Mouse (Mus musculus) forebrain, embryonic 12.5 days (tissue): ENCODE results near the gene Rnasek. TPM values are rescaled to one million over a fixed set of nuclear protein-coding genes. Genes with fewer than 3 reads are reported as not detected.

ENCODE experiments used
- ATAC-seq: fragments of 200-750 bp; cut with Nextera tagmentation; 2 replicates; pipeline ENCODE4 v1.8.0; 2017; ENCODE audit warnings: moderate TSS enrichment; ENCODE audit not compliant: low FRiP score
- H3K27ac ChIP-seq: fragments of 300-500 bp; sonication (generic); 2 replicates; pipeline ENCODE4 v1.5.1; 2016; ENCODE audit warnings: mild to moderate bottlenecking
- H3K27me3 ChIP-seq: fragments of 300-500 bp; sonication (generic); 2 replicates; pipeline ENCODE4 v1.6.1; 2016; ENCODE audit warnings: mild to moderate bottlenecking
- H3K36me3 ChIP-seq: fragments of 300-500 bp; sonication (generic); replicated peaks from 2 replicates; pipeline ENCODE4 v1.6.1; 2016; ENCODE audit warnings: mild to moderate bottlenecking
- H3K4me1 ChIP-seq: fragments of 300-500 bp; sonication (generic); 2 replicates; pipeline ENCODE4 v1.6.1; 2016
- H3K4me2 ChIP-seq: fragments of 300-500 bp; sonication (generic); 2 replicates; pipeline ENCODE4 v1.6.1; 2016; ENCODE audit warnings: mild to moderate bottlenecking, moderate library complexity
- H3K4me3 ChIP-seq: fragments of 300-500 bp; sonication (generic); replicated peaks from 2 replicates; pipeline ENCODE4 v1.5.1; 2016; ENCODE audit warnings: mild to moderate bottlenecking
- H3K9ac ChIP-seq: fragments of 300-500 bp; sonication (generic); 2 replicates; pipeline ENCODE4 v1.6.1; 2016; ENCODE audit warnings: mild to moderate bottlenecking
- H3K9me3 ChIP-seq: fragments of 300-500 bp; sonication (generic); 2 replicates; pipeline ENCODE4 v1.6.1; 2016
- WGBS: fragments of 180-500 bp; shearing (Covaris S2); methylation state at CpG from one replicate; pipeline ENCODE4 v1.1.7; 2016; 5-methylcytosine and 5-hydroxymethylcytosine counted together
- polyA plus RNA-seq: library from polyadenylated mRNA; unstranded; fragments of >200 nt; fragmentation: Nextera tagmentation; extraction: Ambion mirVana; gene quantifications from 2 replicates; pipeline ENCODE4 v1.2.1, GENCODE M21; 2016

The Rnasek gene
- polyA plus RNA-seq, 1 experiment from 2014 or later: 152 TPM

DNA sequence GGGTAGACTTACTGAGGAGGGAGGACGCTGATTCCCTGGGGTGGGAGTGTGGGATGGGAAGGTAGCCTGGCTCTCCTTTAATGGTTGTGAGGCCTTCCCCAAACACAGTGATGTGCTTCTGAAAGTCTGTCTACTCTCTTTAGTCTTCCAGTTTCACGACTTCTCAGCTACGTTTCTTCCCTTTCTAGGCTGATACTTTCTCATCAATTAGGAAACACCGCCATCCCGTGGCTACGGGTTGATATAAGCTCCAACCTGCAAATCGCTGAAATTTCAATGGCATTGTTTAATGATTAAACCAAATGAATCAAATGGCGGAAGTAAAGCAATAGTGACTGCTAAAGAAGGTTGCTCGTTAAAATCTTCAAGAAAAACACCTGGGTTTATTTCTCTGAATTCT, 26.7 kb downstream of the Rnasek start:
- Histone ChIP-seq H3K4me3 (no peak overlapping the region), H3K9ac (no peak overlapping the region), H3K27me3 (peaks cover 59% of the 10 kb centered on the region), H3K36me3 (peaks cover 12% of the 10 kb centered on the region; the same call in 1 of the 2 replicates), H3K4me1 (peaks cover 16% of the 10 kb centered on the region), H3K9me3 (no peaks in the 10 kb centered on the region), H3K4me2 (no peak overlapping the region), H3K27ac (no peak overlapping the region)
- 12% methylated on average over 9 of the region's 9 CpGs for WGBS
- no peak for ATAC-seq

DNA sequence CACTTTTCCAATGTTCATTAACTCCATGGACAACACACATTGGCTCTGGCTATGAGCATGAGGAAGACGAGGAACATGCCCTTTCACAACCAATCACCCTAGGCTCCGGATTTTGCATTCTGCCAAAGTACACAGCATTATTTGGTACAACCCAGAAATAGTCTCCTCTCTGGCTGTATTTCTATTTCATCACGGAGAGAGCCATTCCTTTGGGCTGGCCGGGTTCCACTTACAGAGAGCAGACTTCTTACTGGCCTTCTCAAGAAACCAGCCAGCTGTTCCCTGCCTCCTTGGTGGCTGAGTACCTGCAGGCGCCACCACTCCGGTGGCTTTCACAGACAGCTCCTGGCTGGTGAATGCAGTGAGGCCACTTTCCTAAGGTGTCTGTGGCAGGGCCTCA, 27.2 kb downstream of the Rnasek start, which contains the start of gene Slc16a11:
Slc16a11 (plus strand) TSS at position 330 of the 400 bp plus-strand sequence.
- Histone ChIP-seq H3K4me2 (peak within 1 kb of the TSS; percentile 59), H3K9ac (no peak within 1 kb of the TSS), H3K4me3 (peak within 1 kb of the TSS; percentile 36; the same call in 1 of the 2 replicates)

DNA sequence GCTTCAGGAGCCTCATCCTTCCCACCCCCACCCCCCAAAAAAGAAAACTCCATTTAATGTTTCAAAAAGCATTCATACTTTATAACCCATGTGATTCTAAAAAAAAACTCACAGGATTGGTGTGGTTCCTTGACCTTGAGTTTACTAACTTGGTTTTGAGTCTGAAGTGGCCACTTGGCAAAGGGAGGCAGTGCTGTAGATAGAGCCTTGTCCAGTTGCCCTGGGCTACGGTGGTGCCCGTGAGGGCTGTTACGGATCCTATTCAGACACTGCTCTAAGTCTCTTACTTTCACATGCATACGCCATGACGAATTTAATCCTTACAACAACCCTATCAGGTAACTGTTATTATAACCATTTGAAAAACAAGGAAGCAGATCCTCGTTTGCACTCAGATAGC, 27.7 kb downstream of the Rnasek start:
- no peak overlapping the region for H3K27ac ChIP-seq
- H3K4me2 ChIP-seq: no peak overlapping the region
- no peak overlapping the region for H3K9ac ChIP-seq
- 78% methylated on average over 6 of the region's 6 CpGs for WGBS
- 0 out of 2 replicates have a peak, but pooled peaks cover 4% of the 10 kb centered on the region for H3K36me3 ChIP-seq
- no peaks in the 10 kb centered on the region for H3K9me3 ChIP-seq
- H3K4me3 ChIP-seq: no peak overlapping the region
- ATAC-seq: no peak
- H3K4me1 ChIP-seq: peaks cover 16% of the 10 kb centered on the region
- H3K27me3 ChIP-seq: peaks cover 50% of the 10 kb centered on the region

More for the DNA sequence above, 27.2 kb downstream of the Rnasek start, which contains the start of gene Slc16a11:
- no peak for ATAC-seq
- peaks cover 16% of the 10 kb centered on the region for H3K4me1 ChIP-seq
- H3K36me3 ChIP-seq: peaks cover 9% of the 10 kb centered on the region; the same call in 1 of the 2 replicates
- WGBS: 62% methylated on average over 6 of the region's 6 CpGs
- no peaks in the 10 kb centered on the region for H3K9me3 ChIP-seq
- H3K27me3 ChIP-seq: peaks cover 54% of the 10 kb centered on the region
- H3K27ac ChIP-seq: no peak within 1 kb of the TSS

DNA sequence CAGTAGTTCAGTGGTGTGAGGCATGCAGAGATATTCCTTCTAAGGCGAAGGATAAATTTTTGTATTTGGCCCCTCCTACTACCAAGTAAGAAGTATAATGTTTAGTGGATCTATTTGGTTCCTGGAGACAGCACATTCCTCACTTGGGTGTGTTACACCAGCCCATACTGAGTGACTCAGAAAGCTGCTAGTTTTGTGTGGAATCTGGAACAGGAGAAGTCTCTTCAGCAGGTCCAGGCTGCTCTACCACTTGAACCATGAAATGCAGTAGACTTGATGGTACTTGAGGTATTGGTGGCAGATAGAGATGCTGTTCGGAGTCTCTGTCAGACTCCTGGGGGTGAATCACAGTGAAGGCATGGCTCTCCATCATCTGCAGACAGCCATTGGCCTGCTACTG, 29.0 kb downstream of the Rnasek start:
- Histone ChIP-seq H3K9ac (no peak overlapping the region), H3K4me1 (peaks cover 16% of the 10 kb centered on the region), H3K4me2 (no peak overlapping the region), H3K27ac (no peak overlapping the region), H3K27me3 (peaks cover 37% of the 10 kb centered on the region), H3K9me3 (no peaks in the 10 kb centered on the region), H3K4me3 (no peak overlapping the region), H3K36me3 (no peaks in the 10 kb centered on the region)
- WGBS: 94% methylated on average over 2 of the region's 2 CpGs
- no peak for ATAC-seq

GRCm38 (mm10) chr11:70208778-70209388, 30.8 kb downstream of the Rnasek start:
- Histone ChIP-seq H3K27ac (no peak overlapping the region), H3K9ac (no peak overlapping the region), H3K9me3 (no peaks in the 10 kb centered on the region), H3K4me1 (peaks cover 4% of the 10 kb centered on the region), H3K36me3 (no peaks in the 10 kb centered on the region), H3K4me2 (no peak overlapping the region), H3K4me3 (no peak overlapping the region), H3K27me3 (peaks cover 19% of the 10 kb centered on the region)
- WGBS: 82% methylated on average over 5 of the region's 5 CpGs
- no peak for ATAC-seq

DNA sequence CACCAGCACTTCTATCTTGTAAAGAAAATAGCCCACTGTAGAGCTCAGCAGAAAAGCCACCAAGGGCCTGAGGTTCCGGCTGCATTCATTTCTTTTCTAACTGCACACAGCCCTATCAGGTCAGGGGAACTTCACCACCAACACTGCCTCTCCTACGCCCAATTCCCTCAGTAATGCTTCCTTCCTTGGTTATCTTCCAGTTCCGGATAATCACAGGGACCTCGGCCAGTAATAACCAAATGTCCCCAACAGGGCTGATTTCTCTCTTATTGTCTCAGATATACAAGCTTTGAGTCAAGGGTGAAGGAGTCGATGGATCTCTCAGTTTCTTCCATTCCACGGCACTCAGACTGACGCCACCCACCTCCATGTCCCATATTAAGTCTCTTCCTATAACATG, 32.4 kb downstream of the Rnasek start:
- H3K27me3 ChIP-seq: peaks cover 4% of the 10 kb centered on the region
- no peak for ATAC-seq
- no peaks in the 10 kb centered on the region for H3K36me3 ChIP-seq
- H3K9ac ChIP-seq: no peak overlapping the region
- WGBS: 87% methylated on average over 7 of the region's 7 CpGs
- no peaks in the 10 kb centered on the region for H3K9me3 ChIP-seq
- no peaks in the 10 kb centered on the region for H3K4me1 ChIP-seq
- no peak overlapping the region for H3K4me2 ChIP-seq
- no peak overlapping the region for H3K4me3 ChIP-seq
- H3K27ac ChIP-seq: no peak overlapping the region

- Histone ChIP-seq H3K36me3 (no peaks in the 10 kb centered on the region), H3K4me2 (no peak overlapping the region), H3K4me3 (no peak overlapping the region), H3K27me3 (no peaks in the 10 kb centered on the region), H3K9me3 (no peaks in the 10 kb centered on the region), H3K4me1 (no peaks in the 10 kb centered on the region), H3K9ac (no peak overlapping the region), H3K27ac (no peak overlapping the region)
- 87% methylated on average over 2 of the region's 2 CpGs for WGBS
- no peak for ATAC-seq
Observed at GRCm38 (mm10) chr11:70206801-70207200, 32.8 kb downstream of the Rnasek start.

DNA sequence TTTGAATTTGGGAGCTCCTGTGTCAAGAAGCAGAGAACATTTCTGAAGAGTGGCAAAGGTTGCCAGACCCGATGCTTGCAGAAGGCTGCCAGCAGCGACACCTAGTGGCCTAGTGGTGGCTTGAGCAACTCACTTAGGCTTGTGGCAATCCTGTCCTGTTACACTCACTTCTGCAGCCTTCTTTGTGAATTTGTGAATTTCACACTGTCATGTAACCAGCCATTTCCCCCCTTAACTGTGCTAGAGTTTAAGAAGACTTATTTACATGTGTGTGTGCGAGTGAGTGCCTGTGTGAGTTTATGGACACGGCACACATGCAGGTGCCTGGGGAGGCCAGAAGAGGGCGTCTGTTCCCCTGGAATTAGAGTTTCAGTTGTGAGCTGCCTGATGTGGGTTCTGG, 38.0 kb downstream of the Rnasek start:
- WGBS: 41% methylated on average over 5 of the region's 5 CpGs
- H3K27me3 ChIP-seq: no peaks in the 10 kb centered on the region
- H3K9ac ChIP-seq: no peak overlapping the region
- H3K36me3 ChIP-seq: no peaks in the 10 kb centered on the region
- H3K9me3 ChIP-seq: no peaks in the 10 kb centered on the region
- H3K4me2 ChIP-seq: no peak overlapping the region
- H3K4me3 ChIP-seq: no peak overlapping the region
- no peaks in the 10 kb centered on the region for H3K4me1 ChIP-seq
- ATAC-seq: no peak
- H3K27ac ChIP-seq: no peak overlapping the region

- no peaks in the 10 kb centered on the region for H3K4me1 ChIP-seq
- H3K27me3 ChIP-seq: no peaks in the 10 kb centered on the region
- H3K4me3 ChIP-seq: no peak overlapping the region
- ATAC-seq: no peak
- no peaks in the 10 kb centered on the region for H3K36me3 ChIP-seq
- no peak overlapping the region for H3K27ac ChIP-seq
- no peak overlapping the region for H3K9ac ChIP-seq
- 93% methylated on average over 5 of the region's 5 CpGs for WGBS
- H3K9me3 ChIP-seq: no peaks in the 10 kb centered on the region
- H3K4me2 ChIP-seq: no peak overlapping the region
Observed at GRCm38 (mm10) chr11:70200036-70200608, 39.5 kb downstream of the Rnasek start.

- Histone ChIP-seq H3K36me3 (no peaks in the 10 kb centered on the region), H3K4me2 (no peak overlapping the region), H3K9ac (no peak overlapping the region), H3K9me3 (no peaks in the 10 kb centered on the region), H3K4me1 (no peaks in the 10 kb centered on the region), H3K27ac (no peak overlapping the region), H3K4me3 (no peak overlapping the region), H3K27me3 (no peaks in the 10 kb centered on the region)
- ATAC-seq: no peak
- WGBS: 80% methylated on average over 8 of the region's 8 CpGs
Observed at GRCm38 (mm10) chr11:70199107-70199506, 40.5 kb downstream of the Rnasek start.

GRCm38 (mm10) chr11:70198332-70198731, 41.3 kb downstream of the Rnasek start:
- no peaks in the 10 kb centered on the region for H3K36me3 ChIP-seq
- no peak for ATAC-seq
- H3K9me3 ChIP-seq: no peaks in the 10 kb centered on the region
- H3K27me3 ChIP-seq: no peaks in the 10 kb centered on the region
- no peaks in the 10 kb centered on the region for H3K4me1 ChIP-seq
- no peak overlapping the region for H3K27ac ChIP-seq
- 90% methylated on average over 3 of the region's 3 CpGs for WGBS
- H3K9ac ChIP-seq: no peak overlapping the region
- H3K4me3 ChIP-seq: no peak overlapping the region
- no peak overlapping the region for H3K4me2 ChIP-seq

DNA sequence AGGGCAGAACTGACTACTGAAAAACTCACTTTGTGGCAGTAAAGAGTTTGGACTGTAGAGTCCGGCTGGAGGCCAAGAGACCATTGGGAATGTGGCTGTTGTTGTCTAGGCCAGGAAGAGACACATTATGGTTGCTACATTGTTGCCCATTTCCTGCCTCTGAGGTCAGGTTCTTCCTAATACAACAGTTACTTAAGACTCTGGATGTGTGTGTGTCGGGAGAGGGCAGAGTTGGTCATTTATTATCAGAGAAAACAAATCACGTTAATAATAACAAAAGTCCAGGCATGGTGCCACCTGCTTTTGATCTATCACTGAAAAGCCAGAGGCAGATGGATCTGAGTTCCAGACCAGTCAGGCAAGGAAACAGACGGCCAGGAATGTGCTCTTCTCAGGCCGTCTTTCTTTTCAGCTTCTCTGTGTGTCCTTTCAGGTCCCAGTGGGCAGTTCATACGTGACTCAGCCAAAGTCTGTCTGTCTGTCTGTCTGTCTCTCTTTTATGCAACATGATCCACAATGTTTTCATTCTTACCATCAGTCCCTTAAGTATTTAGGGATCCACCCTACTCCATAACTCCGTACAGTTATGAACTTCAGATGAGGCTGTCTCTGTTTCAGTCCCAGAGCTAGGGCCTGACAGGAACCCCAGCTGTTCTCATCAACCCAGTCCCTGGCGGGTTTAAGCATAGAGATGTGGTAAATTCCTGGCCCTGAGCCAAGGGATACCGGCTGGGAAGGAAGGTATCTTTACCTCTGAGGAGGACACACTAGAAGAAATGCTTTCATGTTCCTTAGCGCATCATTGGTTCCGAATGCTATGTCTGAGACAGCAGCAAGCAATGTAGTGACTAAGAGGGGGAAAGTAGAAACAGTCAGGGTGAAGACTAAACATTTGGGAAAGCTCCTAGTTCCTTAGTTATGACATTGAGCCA, 46.0 kb downstream of the Rnasek start:
- 69% methylated on average over 11 of the region's 11 CpGs for WGBS

More for the DNA sequence above, 46.0 kb downstream of the Rnasek start:
- Histone ChIP-seq H3K9me3 (no peaks in the 10 kb centered on the region), H3K27me3 (no peaks in the 10 kb centered on the region), H3K4me1 (no peaks in the 10 kb centered on the region), H3K9ac (no peak overlapping the region), H3K27ac (no peak overlapping the region), H3K4me3 (no peak overlapping the region), H3K4me2 (no peak overlapping the region), H3K36me3 (no peaks in the 10 kb centered on the region)
- ATAC-seq: no peak
